Mouse (Mus musculus) neutrophil, adult 5-6 weeks (primary cell): ENCODE measurements at regions not wholly inside any gene's neighbourhood (a gene's known extent, or its start where the extent isn't known, plus 50 kb on each side); places are given as distances from the start of the nearest gene placed in this dataset.
A peak's percentile ranks its signal among the peaks of the same experiment; 100 is the strongest.

Source experiments
- ATAC-seq: fragments of 151-379, 151-347 bp; 2 replicates; pipeline ENCODE4 v1.8.0; 2017; ENCODE audit warnings: mild to moderate bottlenecking, moderate TSS enrichment; ENCODE audit not compliant: insufficient number of reproducible peaks, poor library complexity, low FRiP score, severe bottlenecking; ENCODE audit errors: extremely low read depth

- peak; percentile 68; the same call in 1 of the 2 replicates for ATAC-seq
These were observed 155.1 kb upstream of the Trib2 start for GRCm38 (mm10) chr12:15971786-15972185.

- ATAC-seq, result no peak
These were observed 153.5 kb upstream of the Trib2 start for GRCm38 (mm10) chr12:15970262-15970661.

- ATAC-seq, result no peak
These were observed 150.9 kb upstream of the Trib2 start for GRCm38 (mm10) chr12:15967550-15968102.

GRCm38 (mm10) chr12:15966631-15967030 is 149.9 kb upstream of the Trib2 start:
- no peak for ATAC-seq

- ATAC-seq, result no peak
These were observed 149.2 kb upstream of the Trib2 start for GRCm38 (mm10) chr12:15965921-15966320.

GRCm38 (mm10) chr12:15964073-15964472 is 147.4 kb upstream of the Trib2 start:
- no peak for ATAC-seq

GRCm38 (mm10) chr12:15961834-15962233 is 145.1 kb upstream of the Trib2 start:
- no peak for ATAC-seq

GRCm38 (mm10) chr12:15937443-15938237 is 120.9 kb upstream of the Trib2 start:
- no peak for ATAC-seq

GRCm38 (mm10) chr12:15932067-15932466 is 115.3 kb upstream of the Trib2 start:
- ATAC-seq, result no peak

GRCm38 (mm10) chr12:15931535-15931934 is 114.8 kb upstream of the Trib2 start:
- ATAC-seq, result no peak

- no peak for ATAC-seq
These were observed 113.4 kb upstream of the Trib2 start for GRCm38 (mm10) chr12:15930155-15930554.

GRCm38 (mm10) chr12:15929541-15929940 is 112.8 kb upstream of the Trib2 start:
- ATAC-seq, result no peak

- ATAC-seq, result no peak
These were observed 101.6 kb upstream of the Trib2 start for GRCm38 (mm10) chr12:15918291-15918690.

GRCm38 (mm10) chr12:15912959-15913358 is 96.2 kb upstream of the Trib2 start:
- no peak for ATAC-seq

- no peak for ATAC-seq
These were observed 95.8 kb upstream of the Trib2 start for GRCm38 (mm10) chr12:15912491-15912890.

- ATAC-seq, result no peak
These were observed 94.7 kb upstream of the Trib2 start for GRCm38 (mm10) chr12:15911254-15911991.

GRCm38 (mm10) chr12:15897539-15897938 is 80.8 kb upstream of the Trib2 start:
- no peak for ATAC-seq

- peak; percentile 77; the same call in 1 of the 2 replicates for ATAC-seq
These were observed 79.8 kb upstream of the Trib2 start for GRCm38 (mm10) chr12:15896511-15896910.

GRCm38 (mm10) chr12:15895215-15895614 is 78.5 kb upstream of the Trib2 start:
- ATAC-seq, result no peak

GRCm38 (mm10) chr12:15890591-15890990 is 73.9 kb upstream of the Trib2 start:
- ATAC-seq, result no peak
